Mouse (Mus musculus) thymus, adult 2 months (tissue): ENCODE results near the gene Dnah12.

ENCODE experiments used
- CTCF ChIP-seq: fragments of 200-500 bp; IDR thresholded peaks from 2 replicates; pipeline ENCODE4 v1.5.1; 2012; ENCODE audit warnings: mild to moderate bottlenecking, control low read depth, low read length, moderate library complexity, borderline replicate concordance; ENCODE audit not compliant: control insufficient read depth, poor library complexity, insufficient read depth; ENCODE audit errors: extremely low read depth
- POLR2A ChIP-seq: fragments of 200-500 bp; IDR thresholded peaks from 2 replicates; pipeline ENCODE4 v1.6.1; 2012; ENCODE audit warnings: mild to moderate bottlenecking, low read length, control low read depth, moderate library complexity; ENCODE audit not compliant: control insufficient read depth, poor library complexity, insufficient read depth; ENCODE audit errors: extremely low read depth

DNA sequence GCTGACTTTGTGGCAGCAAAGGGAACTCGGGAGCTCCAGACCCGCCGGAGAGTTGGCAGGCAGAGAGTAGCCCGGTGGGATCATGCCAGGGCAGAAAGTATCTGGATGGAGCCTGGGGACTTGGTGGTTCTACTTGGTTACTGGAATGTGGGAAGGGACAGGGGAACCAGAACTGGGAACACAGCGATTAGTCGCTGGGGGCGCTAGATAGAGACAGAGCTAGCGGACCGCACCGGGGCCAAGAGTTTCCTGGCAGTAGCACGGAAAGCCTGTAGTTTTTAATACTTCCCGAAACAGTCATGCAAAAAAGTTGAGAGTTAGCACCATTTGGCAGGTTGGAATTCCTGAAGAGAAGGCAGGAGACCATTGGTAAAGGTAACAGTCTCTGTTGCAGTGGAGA lies 17.7 kb upstream of the Dnah12 start:
- no peak for TF ChIP-seq POLR2A
- TF ChIP-seq CTCF: no peak
